Mouse (Mus musculus) kidney, adult 2 months (tissue): ENCODE data around the gene Otulinl. TPM values are rescaled to one million over a fixed set of nuclear protein-coding genes. Genes with fewer than 3 reads are reported as not detected.

Experiments used
- DNase-seq: peaks from one replicate; pipeline ENCODE4 v3.0.0; 2021
- H3K27ac ChIP-seq: fragments of 200-500 bp; 2 replicates; pipeline ENCODE4 v1.5.1; 2012; ENCODE audit warnings: low read depth, low read length, control low read depth, inconsistent platforms; ENCODE audit not compliant: insufficient read depth
- H3K27me3 ChIP-seq: fragments of 200-500 bp; replicated peaks from 2 replicates; pipeline ENCODE4 v1.6.1; 2012; ENCODE audit warnings: mild to moderate bottlenecking, moderate library complexity, low read length, inconsistent platforms; ENCODE audit not compliant: control insufficient read depth, insufficient read depth
- H3K36me3 ChIP-seq: fragments of 200-500 bp; 2 replicates; pipeline ENCODE4 v1.6.1; 2012; ENCODE audit warnings: mild to moderate bottlenecking, moderate library complexity, low read length, inconsistent platforms; ENCODE audit not compliant: control insufficient read depth, insufficient read depth
- H3K4me1 ChIP-seq: fragments of 200-500 bp; 2 replicates; pipeline ENCODE4 v1.6.1; 2011; ENCODE audit warnings: low read length; ENCODE audit not compliant: control insufficient read depth, insufficient read depth
- H3K4me3 ChIP-seq: fragments of 200-500 bp; 2 replicates; pipeline ENCODE4 v1.5.1; 2011; ENCODE audit warnings: mild to moderate bottlenecking, low read depth, low read length, control low read depth; ENCODE audit not compliant: insufficient read depth
- CTCF ChIP-seq: fragments of 200-500 bp; conservative IDR thresholded peaks from 2 replicates; pipeline ENCODE4 v1.5.1; 2011; ENCODE audit warnings: low read depth, mild to moderate bottlenecking, control low read depth, low read length, moderate library complexity, mixed read lengths; ENCODE audit not compliant: insufficient read depth, insufficient read length
- POLR2A ChIP-seq: fragments of 200-500 bp; IDR thresholded peaks from one replicate; pipeline ENCODE4 v1.6.1; 2011; ENCODE audit warnings: low read depth, low read length, control low read depth
- WGBS: fragments of 180-500 bp; shearing (Covaris S2); methylation state at CpG from one replicate; pipeline ENCODE4 v1.1.7; 2018; 5-methylcytosine and 5-hydroxymethylcytosine counted together
- polyA plus RNA-seq: library from polyadenylated mRNA; depleted of rRNA; stranded (reverse); fragments of >200 nt; gene quantifications from 2 replicates; pipeline ENCODE4 v1.2.3, GENCODE M21; 2012

Gene Otulinl
- polyA plus RNA-seq, 1 experiment = 5.1 TPM

DNA sequence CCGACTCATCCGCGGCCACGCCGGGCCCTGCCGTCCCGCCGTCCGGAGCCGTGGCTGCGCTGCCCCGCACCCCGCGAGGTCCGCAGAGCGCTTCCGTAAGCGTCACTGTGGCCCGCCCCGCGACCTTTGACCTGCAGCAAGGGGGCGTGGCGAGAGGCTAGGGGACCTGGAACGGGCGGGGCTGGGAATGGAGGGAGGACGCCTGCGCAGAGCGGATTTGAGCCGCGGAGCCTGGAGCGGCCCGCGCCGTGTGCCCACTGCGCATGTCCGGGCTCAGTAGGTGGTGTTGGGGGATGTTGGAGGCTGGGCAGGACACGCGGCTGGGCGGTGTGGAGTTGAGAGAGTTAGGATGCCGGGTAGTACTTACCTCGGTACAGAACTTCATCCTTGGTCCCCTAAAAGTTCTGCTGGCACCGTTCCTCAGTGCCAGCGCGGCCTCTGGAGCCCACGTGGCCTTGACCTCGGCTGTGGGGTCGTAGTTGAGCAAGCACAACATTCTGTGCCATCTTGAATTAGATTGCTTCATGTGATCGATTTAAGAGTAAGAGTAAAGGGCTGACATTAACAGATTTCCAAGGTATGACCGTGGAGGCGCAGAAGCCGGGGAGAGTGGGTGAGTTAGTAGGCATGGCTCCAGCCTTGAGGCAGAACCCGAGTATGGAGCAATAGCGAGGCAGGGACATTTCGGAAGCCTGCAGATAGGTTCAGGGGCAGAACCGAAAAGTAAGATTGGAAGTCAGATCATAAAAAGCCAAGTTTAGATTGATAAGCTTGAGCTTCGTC lies 50.6 kb downstream of the Otulinl start, which contains the start of gene Otulin:
Otulin (minus strand) TSS at position 93 of the 783 bp plus-strand sequence.
- no peaks in the 10 kb centered on the region for H3K36me3 ChIP-seq
- H3K27ac ChIP-seq = peak within 1 kb of the TSS; percentile 34
- 6% methylated on average over 56 of the region's 56 CpGs for WGBS
- peaks cover 23% of the 10 kb centered on the region for H3K4me1 ChIP-seq
- peak; percentile 27 for TF ChIP-seq POLR2A
- TF ChIP-seq CTCF = no peak
- H3K4me3 ChIP-seq = peak within 1 kb of the TSS; percentile 75
- H3K27me3 ChIP-seq = no peaks in the 10 kb centered on the region
- DNase-seq = peak; percentile 99

DNA sequence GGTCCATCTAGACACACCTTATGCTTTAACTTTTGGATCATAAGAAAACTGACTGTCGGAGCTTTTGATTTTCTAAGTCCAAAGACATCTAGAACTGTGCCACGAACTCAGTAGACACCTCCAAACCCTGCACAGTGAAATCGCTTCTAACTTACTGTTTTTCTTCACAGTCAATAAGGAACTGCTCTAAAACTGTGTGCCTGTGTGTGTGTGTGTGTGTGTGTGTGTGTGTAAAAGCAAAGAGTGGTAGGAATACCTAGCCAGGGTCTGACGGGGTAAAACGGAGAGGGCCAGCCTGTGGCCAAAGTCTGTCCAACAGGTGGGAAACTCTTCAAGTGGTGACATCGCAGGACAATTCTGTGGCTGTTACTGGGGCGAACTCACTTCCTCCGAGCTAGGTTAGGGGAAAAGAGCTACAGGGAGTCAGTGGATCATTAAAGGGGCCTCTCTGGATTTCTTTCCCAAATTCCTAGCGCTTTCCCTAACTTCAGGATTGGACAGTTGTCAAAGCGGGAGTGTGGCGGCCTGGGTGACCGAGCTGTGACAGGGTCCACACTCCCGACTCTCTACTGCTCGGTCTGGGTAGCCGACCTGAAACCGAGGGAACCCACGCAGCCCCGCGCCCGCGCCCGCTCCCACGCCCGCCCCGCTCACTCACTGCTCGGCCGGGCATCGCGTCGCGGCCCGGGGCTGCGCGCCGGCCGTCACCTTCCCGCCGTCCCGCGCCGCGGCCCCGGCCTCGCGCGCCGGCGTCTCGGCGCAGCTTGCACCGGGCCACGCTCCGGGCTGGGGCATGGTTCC lies 51.4 kb downstream of the Otulinl start:
- TF ChIP-seq CTCF (no peak), POLR2A (no peak)
- DNase-seq = peak; percentile 41
- Histone ChIP-seq H3K36me3 (no peaks in the 10 kb centered on the region), H3K4me1 (peaks cover 28% of the 10 kb centered on the region), H3K27me3 (no peaks in the 10 kb centered on the region), H3K27ac (peak overlapping the region; percentile 34; the same call in 1 of the 2 replicates), H3K4me3 (peak overlapping the region; percentile 75)
- WGBS = 1% methylated on average over 53 of the region's 53 CpGs

DNA sequence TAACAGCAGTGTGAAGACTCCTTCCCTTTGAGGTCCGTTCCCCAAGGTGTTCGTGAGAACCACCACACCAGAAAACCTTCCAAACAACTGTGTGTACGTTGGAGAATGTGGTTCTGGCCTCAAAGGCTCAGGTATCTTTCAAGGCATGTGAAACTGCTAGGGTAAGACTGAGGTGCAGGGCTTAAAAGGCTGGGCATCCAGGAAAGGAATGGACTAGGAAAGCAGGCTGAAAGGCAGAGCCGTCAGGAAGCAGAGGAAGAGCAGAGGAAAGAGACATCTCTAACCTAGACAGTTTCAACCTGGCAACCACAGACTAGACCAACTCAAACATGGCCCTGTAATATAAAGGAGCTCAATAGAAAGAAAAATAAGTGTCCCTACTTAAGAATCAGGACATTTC lies 52.3 kb downstream of the Otulinl start:
- WGBS = 76% methylated on average over 4 of the region's 4 CpGs
- H3K4me1 ChIP-seq = peaks cover 28% of the 10 kb centered on the region
- no peaks in the 10 kb centered on the region for H3K27me3 ChIP-seq
- DNase-seq = no peak
- no peak overlapping the region for H3K27ac ChIP-seq
- no peak for TF ChIP-seq POLR2A
- TF ChIP-seq CTCF = no peak
- H3K4me3 ChIP-seq = no peak overlapping the region
- H3K36me3 ChIP-seq = no peaks in the 10 kb centered on the region

DNA sequence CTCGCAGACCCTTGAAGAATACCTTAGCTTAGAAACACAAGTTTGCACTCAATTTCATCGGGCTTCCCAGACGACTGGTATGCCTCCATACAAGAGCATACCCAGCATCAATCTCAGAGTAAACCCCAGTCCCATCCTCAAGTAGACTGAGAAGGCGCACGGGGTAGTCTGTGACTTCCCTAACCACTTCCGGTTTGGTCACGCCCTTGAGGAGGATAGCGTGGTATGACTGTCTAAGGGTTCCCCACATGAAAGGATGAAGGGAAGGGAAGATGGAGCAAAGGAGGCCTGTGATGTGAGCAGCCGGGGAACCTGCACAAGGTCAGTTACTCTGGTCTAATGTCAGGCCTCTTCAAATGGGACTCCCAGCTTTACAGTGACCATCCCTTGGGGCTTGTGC lies 53.6 kb downstream of the Otulinl start:
- 82% methylated on average over 9 of the region's 9 CpGs for WGBS
- no peaks in the 10 kb centered on the region for H3K36me3 ChIP-seq
- H3K4me3 ChIP-seq = no peak overlapping the region
- TF ChIP-seq POLR2A (no peak), CTCF (no peak)
- DNase-seq = no peak
- peaks cover 28% of the 10 kb centered on the region for H3K4me1 ChIP-seq
- H3K27me3 ChIP-seq = no peaks in the 10 kb centered on the region
- no peak overlapping the region for H3K27ac ChIP-seq

DNA sequence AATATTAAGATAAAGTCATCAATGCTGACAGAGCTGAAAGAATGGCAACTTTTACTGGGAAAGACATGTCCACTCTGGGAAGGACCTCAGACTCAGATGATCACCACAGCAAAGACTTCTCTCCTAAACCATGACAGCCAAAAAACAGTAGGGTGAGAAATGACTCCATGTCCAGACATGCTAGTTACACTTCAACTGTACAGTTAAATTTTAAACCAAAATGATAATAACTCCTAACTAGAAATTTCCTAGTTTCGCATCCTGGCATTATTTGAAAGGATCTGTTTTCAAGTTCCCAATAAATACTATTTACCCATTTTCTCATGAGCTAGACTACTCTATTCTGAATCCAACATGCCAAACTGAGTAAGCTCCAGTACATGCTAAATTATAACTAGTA lies 55.1 kb downstream of the Otulinl start:
- Histone ChIP-seq H3K27ac (peak overlapping the region; percentile 40; the same call in 1 of the 2 replicates), H3K27me3 (no peaks in the 10 kb centered on the region), H3K4me1 (peaks cover 29% of the 10 kb centered on the region), H3K36me3 (no peaks in the 10 kb centered on the region), H3K4me3 (no peak overlapping the region)
- no peak for TF ChIP-seq POLR2A
- TF ChIP-seq CTCF = no peak
- DNase-seq = peak; percentile 55
- 43% methylated on average over 1 of the region's 1 CpGs for WGBS

DNA sequence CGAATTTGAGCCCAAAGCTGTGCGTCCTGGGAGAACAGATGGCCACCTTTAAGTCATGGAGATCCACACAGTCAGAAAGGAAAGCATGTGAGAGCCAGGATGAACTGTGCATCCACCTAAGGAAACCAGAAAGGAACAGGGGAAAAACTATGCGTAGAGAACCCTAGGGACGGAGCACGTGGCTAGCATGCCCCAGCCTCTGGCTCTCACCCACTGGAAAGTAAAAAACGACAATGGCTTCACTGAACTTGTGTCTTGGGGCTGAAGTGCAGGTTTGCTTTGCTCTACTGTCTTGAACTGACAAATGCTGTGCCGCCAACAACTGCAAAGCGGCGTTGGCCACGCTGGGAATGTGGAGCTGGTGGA lies 55.5 kb downstream of the Otulinl start:
- Histone ChIP-seq H3K4me3 (no peak overlapping the region), H3K27me3 (no peaks in the 10 kb centered on the region), H3K27ac (peak overlapping the region; percentile 40), H3K36me3 (no peaks in the 10 kb centered on the region), H3K4me1 (peaks cover 33% of the 10 kb centered on the region)
- TF ChIP-seq POLR2A (no peak), CTCF (no peak)
- 68% methylated on average over 10 of the region's 10 CpGs for WGBS
- peak; percentile 33 for DNase-seq
